Mouse (Mus musculus): ENCODE measurements around the gene Ext2. TPM values are rescaled to one million over a fixed set of nuclear protein-coding genes. Genes with fewer than 3 reads are reported as not detected.
A peak's percentile ranks its signal among the peaks of the same experiment; 100 is the strongest.

The Ext2 gene
- total RNA-seq, 2 experiments from 2014 or later = 55.4 to 62.4 TPM

GRCm38 (mm10) chr2:93806487-93807201 lies 15.7 kb downstream of the Ext2 start:
- no peak for DNase-seq (ENCODE audit: low spot score in 2 of 2)

- DNase-seq (ENCODE audit: low spot score in 2 of 2) = no peak
Observed at GRCm38 (mm10) chr2:93805523-93805922, 16.8 kb downstream of the Ext2 start.

GRCm38 (mm10) chr2:93805066-93805465 lies 17.3 kb downstream of the Ext2 start:
- DNase-seq (ENCODE audit: low spot score in 2 of 2) = no peak

- DNase-seq (ENCODE audit: low spot score in 2 of 2) = no peak
Observed at GRCm38 (mm10) chr2:93802947-93803346, 19.4 kb downstream of the Ext2 start.

GRCm38 (mm10) chr2:93801097-93801496 lies 21.3 kb downstream of the Ext2 start:
- no peak for DNase-seq (ENCODE audit: low spot score in 2 of 2)

- no peak for DNase-seq (ENCODE audit: low spot score in 2 of 2)
Observed at GRCm38 (mm10) chr2:93797162-93797795, 25.1 kb downstream of the Ext2 start.

GRCm38 (mm10) chr2:93794375-93794774 lies 28.0 kb downstream of the Ext2 start:
- DNase-seq (ENCODE audit: low spot score in 2 of 2) = no peak

GRCm38 (mm10) chr2:93791516-93792499 lies 30.6 kb downstream of the Ext2 start:
- DNase-seq (ENCODE audit: low spot score in 2 of 2) = peak in 1 of 2 experiments; percentile 40

GRCm38 (mm10) chr2:93790798-93791345 lies 31.5 kb downstream of the Ext2 start:
- no peak for DNase-seq (ENCODE audit: low spot score in 2 of 2)

- DNase-seq (ENCODE audit: low spot score in 2 of 2) = no peak
Observed at GRCm38 (mm10) chr2:93788557-93788956, 33.8 kb downstream of the Ext2 start.

GRCm38 (mm10) chr2:93786175-93786574 lies 36.2 kb downstream of the Ext2 start:
- peak; percentile 86 for DNase-seq (ENCODE audit: low spot score in 2 of 2)

GRCm38 (mm10) chr2:93785432-93785798 lies 37.0 kb downstream of the Ext2 start:
- DNase-seq (ENCODE audit: low spot score in 2 of 2) = no peak

- DNase-seq (ENCODE audit: low spot score in 2 of 2) = no peak
Observed at GRCm38 (mm10) chr2:93784721-93785431, 37.5 kb downstream of the Ext2 start.

GRCm38 (mm10) chr2:93783926-93784539 lies 38.3 kb downstream of the Ext2 start:
- DNase-seq (ENCODE audit: low spot score in 2 of 2) = no peak

GRCm38 (mm10) chr2:93782682-93783081 lies 39.7 kb downstream of the Ext2 start:
- DNase-seq (ENCODE audit: low spot score in 2 of 2) = no peak

- no peak for DNase-seq (ENCODE audit: low spot score in 2 of 2)
Observed at GRCm38 (mm10) chr2:93782156-93782555, 40.2 kb downstream of the Ext2 start.

- DNase-seq (ENCODE audit: low spot score in 2 of 2) = no peak
Observed at GRCm38 (mm10) chr2:93780528-93780927, 41.8 kb downstream of the Ext2 start.

- DNase-seq (ENCODE audit: low spot score in 2 of 2) = no peak
Observed at GRCm38 (mm10) chr2:93779897-93780208, 42.5 kb downstream of the Ext2 start.

GRCm38 (mm10) chr2:93779081-93779896 lies 43.1 kb downstream of the Ext2 start:
- DNase-seq (ENCODE audit: low spot score in 2 of 2) = no peak

GRCm38 (mm10) chr2:93778616-93779015 lies 43.8 kb downstream of the Ext2 start:
- no peak for DNase-seq (ENCODE audit: low spot score in 2 of 2)
